Mouse (Mus musculus) c-Kit-positive CD71-negative TER-119-negative erythroid progenitor cells, embryonic 14.5 days (primary cell): ENCODE data around the gene Zfp146.
"Not testable (repeated sequence)": the region's sequence is repeated elsewhere in the genome, so short reads cannot be mapped to it uniquely, and the experiment has no call there.

Experiments used
- DNase-seq: peaks from one replicate; pipeline ENCODE4 v3.0.0-alpha.2; 2013; ENCODE audit warnings: low read depth

The Zfp146 gene

DNA sequence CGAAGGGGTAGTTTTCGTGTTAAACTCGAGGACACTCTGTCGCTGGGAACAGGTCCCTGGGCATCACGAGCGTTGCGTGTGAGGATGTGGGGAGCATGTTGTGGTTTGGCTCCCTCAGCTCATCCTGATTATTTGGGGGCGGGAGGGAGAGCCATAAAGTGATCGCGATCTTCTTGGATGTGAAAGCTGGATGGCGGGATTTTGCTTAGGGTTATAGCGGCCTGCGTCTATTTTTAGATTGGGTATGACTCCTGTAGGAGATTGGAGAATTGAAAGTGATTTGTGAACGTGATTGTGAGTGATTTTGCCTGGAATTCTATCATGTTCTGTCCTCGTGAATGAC is 47.4 kb downstream of the Zfp146 start:
- no peak for DNase-seq

DNA sequence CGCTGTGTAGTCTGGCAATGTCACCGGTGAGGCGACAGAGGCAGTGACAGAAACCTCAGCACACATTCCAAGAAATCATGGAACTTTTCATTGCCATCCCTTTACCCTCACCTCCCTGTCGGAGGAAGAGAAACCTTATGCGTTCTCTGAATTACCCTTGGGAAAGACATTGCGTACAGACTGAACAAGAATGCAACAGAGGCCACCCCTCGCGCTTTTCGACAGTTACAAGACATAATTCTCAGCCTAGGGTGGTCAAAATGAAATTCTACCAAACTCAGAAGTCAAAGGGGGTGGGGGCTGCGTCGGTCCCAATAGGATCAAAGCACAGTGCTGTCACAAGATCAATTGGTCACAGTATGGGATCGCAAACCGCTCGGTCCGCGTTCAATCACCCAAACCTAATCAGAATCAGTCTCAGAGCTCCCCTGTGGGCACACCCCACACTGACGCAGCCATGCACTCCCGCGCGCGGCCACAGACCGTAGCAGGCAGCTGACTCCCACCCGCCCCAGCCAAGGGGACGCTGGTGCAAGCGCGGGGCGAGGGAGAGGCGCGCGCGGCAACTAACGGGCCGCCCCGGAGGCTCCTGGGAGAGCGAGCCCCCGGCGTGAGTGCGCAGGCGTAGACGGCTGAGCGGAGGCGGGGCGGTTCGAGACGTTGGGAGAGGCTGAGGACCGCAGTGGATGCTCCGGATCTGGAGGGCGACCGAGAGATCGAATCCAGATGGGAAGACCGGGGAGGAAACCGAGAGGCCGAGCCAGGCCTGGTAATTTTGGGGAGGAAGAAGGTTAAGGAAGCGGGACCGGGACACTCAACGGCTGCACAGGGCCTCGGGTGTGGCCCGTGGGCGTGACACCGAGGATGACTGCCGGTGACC is 48.0 kb downstream of the Zfp146 start, which contains the start of gene Zfp382:
Gene Zfp382, plus strand, starts transcription at position 635 of the 880 bp plus-strand sequence.
- peak; percentile 81 for DNase-seq

DNA sequence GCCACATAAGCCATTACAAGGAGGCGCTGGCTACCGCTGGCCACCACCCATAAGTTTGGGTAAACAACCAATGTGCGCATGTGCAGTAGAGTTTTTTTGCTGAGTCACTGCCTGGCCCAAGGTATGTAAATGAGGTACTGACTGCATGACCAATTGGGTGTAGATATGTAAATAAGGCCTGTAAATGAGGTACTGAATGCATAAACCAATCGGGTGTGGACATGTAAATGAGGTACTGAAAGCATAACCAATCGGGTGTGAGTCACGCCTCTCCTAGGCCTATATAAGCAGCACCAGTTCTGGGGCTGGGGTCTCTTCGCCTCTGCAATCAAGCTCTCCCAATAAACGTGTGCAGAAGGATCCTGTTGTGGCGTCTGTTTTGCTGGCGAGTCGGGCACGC is 51.6 kb downstream of the Zfp146 start:
- not testable (repeated sequence) for DNase-seq

DNA sequence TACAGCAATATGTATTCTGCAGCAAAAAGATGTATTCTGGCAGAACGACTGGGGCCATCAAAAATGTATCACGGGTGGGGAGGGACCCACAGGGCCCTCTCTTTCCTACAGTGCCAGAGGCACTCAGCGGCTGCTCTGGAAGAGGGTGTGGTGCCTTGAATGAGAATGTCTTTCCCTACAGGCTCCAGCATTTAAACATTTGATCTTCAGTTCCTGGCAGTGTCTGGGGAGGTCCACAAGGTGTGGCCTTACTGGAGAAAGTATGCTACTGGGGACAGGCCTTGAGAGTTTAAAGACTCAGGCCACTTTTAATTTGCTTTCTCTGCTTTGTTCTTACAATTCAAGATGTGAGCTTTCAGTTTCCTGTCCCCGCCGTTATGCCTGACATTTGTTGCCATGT is 53.5 kb downstream of the Zfp146 start:
- no peak for DNase-seq
